Mouse (Mus musculus) erythroblast, embryonic 14.5 days (primary cell): ENCODE data around the gene Rit1.

Experiments used
- GATA1 ChIP-seq: IDR thresholded peaks from 2 replicates; pipeline ENCODE4 v1.6.1; 2012; ENCODE audit warnings: low read length, inconsistent platforms, mixed read lengths
- TAL1 ChIP-seq: IDR thresholded peaks from 3 replicates; pipeline ENCODE4 v1.6.1; 2012; ENCODE audit warnings: low read length, inconsistent platforms, mixed read lengths

GRCm38 (mm10) chr3:88698834-88699233, 17.8 kb upstream of the Rit1 start:
- TF ChIP-seq TAL1: no peak
- TF ChIP-seq GATA1: no peak
